In genomic region chr3:105706366-105707020, GRCm38 (mm10) we compare ENCODE assay signal across 7 mouse cellular contexts. TPM values are rescaled to one million over a fixed set of nuclear protein-coding genes. Genes with fewer than 3 reads are reported as not detected.
A peak's percentile ranks its signal among the peaks of the same experiment; 100 is the strongest.
DNase-seq lines count a peak whose midpoint lies in the region; ATAC-seq and TF ChIP-seq lines count a peak whose summit lies in the region.

No protein-coding gene starts in this region.

- intact Hi-C loops in left cerebral cortex, adult 2 months (cut with DNase I) = no loop called here

- ATAC-seq in forebrain, postnatal 0 days = no peak
- no peak for ATAC-seq in kidney, embryonic 14.5 days (ENCODE audit: low FRiP score, low TSS enrichment)

- 0 out of 2 replicates have a peak overlapping the region, but pooled peaks have one; percentile 2 for H3K4me3 ChIP-seq in forebrain, postnatal 0 days (ENCODE audit: low read depth, low read length)
- peak overlapping the region; percentile 71 for H3K4me3 ChIP-seq in left cerebral cortex, adult 2 months
- no peak overlapping the region for H3K4me3 ChIP-seq in kidney, embryonic 14.5 days (ENCODE audit: low read length)

- H3K27me3 ChIP-seq in forebrain, postnatal 0 days (ENCODE audit: insufficient read depth, low read length) = no peaks in the 10 kb centered on the region
- H3K27me3 ChIP-seq in kidney, embryonic 14.5 days (ENCODE audit: control insufficient read depth, insufficient read depth, low read length) = peaks cover 14% of the 10 kb centered on the region

- no peak overlapping the region for H3K27ac ChIP-seq in forebrain, postnatal 0 days (ENCODE audit: low read depth, low read length)
- peak overlapping the region; percentile 95 for H3K27ac ChIP-seq in left cerebral cortex, adult 2 months
- no peak overlapping the region for H3K27ac ChIP-seq in kidney, embryonic 14.5 days (ENCODE audit: low read depth, low read length)

- H3K4me1 ChIP-seq in forebrain, postnatal 0 days (ENCODE audit: insufficient read depth) = no peaks in the 10 kb centered on the region
- 0 out of 2 replicates have a peak, but pooled peaks cover 10% of the 10 kb centered on the region for H3K4me1 ChIP-seq in kidney, embryonic 14.5 days (ENCODE audit: control insufficient read depth, insufficient read depth, low read length)

- peak overlapping the region; percentile 92 for H3K4me2 ChIP-seq in forebrain, postnatal 0 days (ENCODE audit: low read depth)
- no peak overlapping the region for H3K4me2 ChIP-seq in kidney, embryonic 14.5 days (replicated peaks; ENCODE audit: low read depth, low read length)

- peak; percentile 78 for DNase-seq in lung, postnatal 10 days
- no peak for DNase-seq in lung, adult 18-20 months
- DNase-seq in forebrain, postnatal 0 days = no peak
- DNase-seq in left cerebral cortex, adult 2 months (ENCODE audit: extremely low spot score in 1 of 2, low spot score in 2 of 2) = peak; percentile 50 to 60
- DNase-seq in right cerebral cortex, postnatal 10 days (ENCODE audit: low spot score in 2 of 2) = peak; percentile 68 to 74
- DNase-seq in thymus, postnatal 4 days = no peak

- H3K36me3 ChIP-seq in forebrain, postnatal 0 days (ENCODE audit: insufficient read depth) = no peaks in the 10 kb centered on the region
- H3K36me3 ChIP-seq in kidney, embryonic 14.5 days (ENCODE audit: control insufficient read depth, insufficient read depth, low read length) = no peaks in the 10 kb centered on the region

- H3K9ac ChIP-seq in forebrain, postnatal 0 days = no peak overlapping the region
- no peak overlapping the region for H3K9ac ChIP-seq in kidney, embryonic 14.5 days (ENCODE audit: low read depth, low read length)

- no peaks in the 10 kb centered on the region for H3K9me3 ChIP-seq in forebrain, postnatal 0 days (ENCODE audit: low read length)
- H3K9me3 ChIP-seq in kidney, embryonic 14.5 days (ENCODE audit: control insufficient read depth, low read length) = no peaks in the 10 kb centered on the region

- TF ChIP-seq CTCF in forebrain, postnatal 0 days (IDR thresholded peaks at IDR 0.05; ENCODE audit: low read depth) = no peak
- TF ChIP-seq CTCF in left cerebral cortex, adult 2 months (IDR thresholded peaks at IDR 0.05) = no peak

- whole genome bisulfite sequencing in forebrain, postnatal 0 days = 29% methylated on average over 4 of the region's 4 CpGs
- WGBS in kidney, embryonic 14.5 days = 43% methylated on average over 4 of the region's 4 CpGs

RNA-seq across cellular contexts. Expression of gene Inka2, which starts 2.1 kb away (rescaled TPM):
- total RNA-seq in forebrain, postnatal 0 days (2014; rRNA removed) = 6.9 and 7.2 TPM in 2 replicates
- 1.1 and 4.2 TPM in 2 replicates for polyA plus RNA-seq in forebrain, postnatal 0 days (2015; fragmentation: Nextera tagmentation; extraction: Ambion mirVana)
- total RNA-seq in left cerebral cortex, adult 2 months (2021) = 100 to 1,000 TPM; 115 to 118 TPM
- polyA plus RNA-seq in kidney, embryonic 14.5 days (2014; fragmentation: Nextera tagmentation; extraction: Ambion mirVana) = 0.46 and 0.57 TPM in 2 replicates

RNA-seq across cellular contexts. Expression of gene Ddx20, which starts 19.1 kb away (rescaled TPM):
- 19.5 and 24.2 TPM in 2 replicates for total RNA-seq in forebrain, postnatal 0 days (2014; rRNA removed)
- polyA plus RNA-seq in forebrain, postnatal 0 days (2015; fragmentation: Nextera tagmentation; extraction: Ambion mirVana) = 16.8 and 18.1 TPM in 2 replicates
- 10 to 100 TPM; 11.7 to 12.4 TPM for total RNA-seq in left cerebral cortex, adult 2 months (2021)
- polyA plus RNA-seq in kidney, embryonic 14.5 days (2014; fragmentation: Nextera tagmentation; extraction: Ambion mirVana) = 28.6 and 40.3 TPM in 2 replicates

Comparison
In these comparisons a context has a peak if more than half of its experiments do, and no peak if none do; other contexts are left out.
1. DNase-seq: peak in lung, postnatal 10 days (single experiment), left cerebral cortex, adult 2 months (2 of 2) and right cerebral cortex, postnatal 10 days (2 of 2); none in lung, adult 18-20 months (0 of 2), forebrain, postnatal 0 days (single experiment) and thymus, postnatal 4 days (single experiment).
2. RNA of gene Inka2, which starts 2.1 kb away (total RNA-seq): 115 to 118 TPM in left cerebral cortex, adult 2 months; 6.9 to 7.2 TPM in forebrain, postnatal 0 days; every median in the first group is over 10 times any median in the second.